Mouse (Mus musculus): ENCODE data around the gene Ckmt2.

GRCm38 (mm10) chr13:91854412-91854811, 22.3 kb downstream of the Ckmt2 start:
- TF ChIP-seq GATA1 (IDR thresholded peaks at IDR 0.05; ENCODE audit: borderline replicate concordance, low read length): no peak
- no peak for TF ChIP-seq FLI1 (IDR thresholded peaks at IDR 0.05; ENCODE audit: low read length)
